Mouse (Mus musculus) hindbrain, embryonic 15.5 days (tissue): Measurements from ENCODE around the gene Rhox1. TPM values are rescaled to one million over a fixed set of nuclear protein-coding genes. Genes with fewer than 3 reads are reported as not detected.
"Not testable (repeated sequence)": the region's sequence is repeated elsewhere in the genome, so short reads cannot be mapped to it uniquely, and the experiment has no call there.

Experiments used
- ATAC-seq: fragments of 200-750 bp; cut with Nextera tagmentation; 2 replicates; pipeline ENCODE4 v1.8.0; 2017; ENCODE audit warnings: low read depth, moderate number of reproducible peaks, moderate TSS enrichment; ENCODE audit not compliant: low FRiP score
- H3K27ac ChIP-seq: fragments of 300-500 bp; sonication (generic); replicated peaks from 2 replicates; pipeline ENCODE4 v1.5.1; 2015; ENCODE audit warnings: mild to moderate bottlenecking, inconsistent platforms
- H3K27me3 ChIP-seq: fragments of 300-500 bp; sonication (generic); 2 replicates; pipeline ENCODE4 v1.6.1; 2015; ENCODE audit warnings: control low read depth, inconsistent platforms
- H3K36me3 ChIP-seq: fragments of 300-500 bp; sonication (generic); 2 replicates; pipeline ENCODE4 v1.6.1; 2015; ENCODE audit warnings: control low read depth, inconsistent platforms
- H3K4me1 ChIP-seq: fragments of 300-500 bp; sonication (generic); replicated peaks from 2 replicates; pipeline ENCODE4 v1.6.1; 2015; ENCODE audit warnings: control low read depth, inconsistent platforms
- H3K4me2 ChIP-seq: fragments of 300-500 bp; sonication (generic); 2 replicates; pipeline ENCODE4 v1.6.1; 2015; ENCODE audit warnings: moderate library complexity, mild to moderate bottlenecking, inconsistent platforms
- H3K4me3 ChIP-seq: fragments of 300-500 bp; sonication (generic); 2 replicates; pipeline ENCODE4 v1.5.1; 2015; ENCODE audit warnings: mild to moderate bottlenecking, inconsistent platforms
- H3K9ac ChIP-seq: fragments of 300-500 bp; sonication (generic); 2 replicates; pipeline ENCODE4 v1.6.1; 2015; ENCODE audit warnings: inconsistent platforms
- H3K9me3 ChIP-seq: fragments of 300-500 bp; sonication (generic); 2 replicates; pipeline ENCODE4 v1.6.1; 2016; ENCODE audit warnings: control low read depth, inconsistent platforms
- WGBS: fragments of 180-500 bp; shearing (Covaris S2); methylation state at CpG from one replicate; pipeline ENCODE4 v1.1.7; 2015; 5-methylcytosine and 5-hydroxymethylcytosine counted together
- polyA plus RNA-seq: library from polyadenylated mRNA; unstranded; fragments of >200 nt; fragmentation: Nextera tagmentation; extraction: Ambion mirVana; gene quantifications from 2 replicates; pipeline ENCODE4 v1.2.1, GENCODE M21; 2015

The Rhox1 gene
- not detected in 2 replicates for polyA plus RNA-seq

- not testable (repeated sequence) for H3K4me3 ChIP-seq, H3K9ac ChIP-seq, H3K4me1 ChIP-seq, H3K27me3 ChIP-seq, H3K27ac ChIP-seq, H3K4me2 ChIP-seq, H3K36me3 ChIP-seq, ATAC-seq, H3K9me3 ChIP-seq
- WGBS = 70% methylated on average over 1 of the region's 1 CpGs
Observed at GRCm38 (mm10) chrX:37222158-37222557, at the start of gene Rhox1. Gene Rhox1, minus strand, starts transcription at chrX:37222258.

- H3K27ac ChIP-seq, H3K9ac ChIP-seq, H3K4me3 ChIP-seq, H3K4me2 ChIP-seq, H3K9me3 ChIP-seq, H3K36me3 ChIP-seq, H3K4me1 ChIP-seq, H3K27me3 ChIP-seq, ATAC-seq: not testable (repeated sequence)
- WGBS = 98% methylated on average over 11 of the region's 19 CpGs
Observed at GRCm38 (mm10) chrX:37265038-37265437, 43.0 kb upstream of the Rhox1 start, which contains the start of gene Rhox4a. Gene Rhox4a, plus strand, starts transcription at chrX:37265338.

- WGBS = 100% methylated on average over 1 of the region's 3 CpGs
- H3K4me1 ChIP-seq = not testable (repeated sequence)
Observed at GRCm38 (mm10) chrX:37249619-37250018, 27.6 kb upstream of the Rhox1 start, which contains the start of gene Rhox3a. Gene Rhox3a, plus strand, starts transcription at chrX:37249919.

GRCm38 (mm10) chrX:37244676-37245075 is 22.6 kb upstream of the Rhox1 start, which contains the start of gene Rhox2a:
Gene Rhox2a, plus strand, starts transcription at chrX:37244976.
- not testable (repeated sequence) for H3K9me3 ChIP-seq, H3K4me2 ChIP-seq, H3K4me1 ChIP-seq, ATAC-seq, H3K4me3 ChIP-seq, H3K9ac ChIP-seq, H3K27ac ChIP-seq, H3K36me3 ChIP-seq, H3K27me3 ChIP-seq
- 100% methylated on average over 2 of the region's 9 CpGs for WGBS

More at GRCm38 (mm10) chrX:37249619-37250018, 27.6 kb upstream of the Rhox1 start, which contains the start of gene Rhox3a:
- H3K9ac ChIP-seq, H3K9me3 ChIP-seq, H3K27ac ChIP-seq, H3K4me3 ChIP-seq, H3K27me3 ChIP-seq, H3K36me3 ChIP-seq, H3K4me2 ChIP-seq, ATAC-seq: not testable (repeated sequence)

GRCm38 (mm10) chrX:37210941-37211340 is 11.1 kb downstream of the Rhox1 start, which contains the start of gene Gm9:
Gene Gm9, minus strand, starts transcription at chrX:37211041.
- Histone ChIP-seq H3K27ac (no peak within 1 kb of the TSS), H3K27me3 (no peaks in the 10 kb centered on the region), H3K36me3 (no peaks in the 10 kb centered on the region), H3K4me2 (no peak within 1 kb of the TSS), H3K4me3 (no peak within 1 kb of the TSS), H3K9ac (no peak within 1 kb of the TSS), H3K9me3 (no peaks in the 10 kb centered on the region), H3K4me1 (no peaks in the 10 kb centered on the region)
- no peak for ATAC-seq
- WGBS = 89% methylated on average over 10 of the region's 10 CpGs

GRCm38 (mm10) chrX:37198676-37199075 is 23.4 kb downstream of the Rhox1 start:
- no peaks in the 10 kb centered on the region for H3K27me3 ChIP-seq
- no peaks in the 10 kb centered on the region for H3K4me1 ChIP-seq
- no peak overlapping the region for H3K9ac ChIP-seq
- no peak overlapping the region for H3K27ac ChIP-seq
- no peak overlapping the region for H3K4me2 ChIP-seq
- WGBS = 72% methylated on average over 8 of the region's 8 CpGs
- no peaks in the 10 kb centered on the region for H3K36me3 ChIP-seq
- H3K9me3 ChIP-seq = no peaks in the 10 kb centered on the region
- no peak for ATAC-seq
- no peak overlapping the region for H3K4me3 ChIP-seq

- WGBS = 28% methylated on average over 28 of the region's 28 CpGs
- Histone ChIP-seq H3K4me2 (peak overlapping the region; percentile 56), H3K27ac (peak overlapping the region; percentile 86), H3K9ac (peak overlapping the region; percentile 50), H3K4me1 (peaks cover 9% of the 10 kb centered on the region), H3K36me3 (no peaks in the 10 kb centered on the region), H3K9me3 (no peaks in the 10 kb centered on the region), H3K4me3 (peak overlapping the region; percentile 62), H3K27me3 (no peaks in the 10 kb centered on the region)
- ATAC-seq = peak; percentile 43; the same call in 1 of the 2 replicates
Observed at GRCm38 (mm10) chrX:37191744-37192379, 30.2 kb downstream of the Rhox1 start.

GRCm38 (mm10) chrX:37191105-37191743 is 30.8 kb downstream of the Rhox1 start, which contains the start of the genes Ndufa1 and Rnf113a1:
Gene Ndufa1, minus strand, starts transcription at chrX:37191163.
Gene Rnf113a1, plus strand, starts transcription at chrX:37191245.
- Histone ChIP-seq H3K36me3 (no peaks in the 10 kb centered on the region), H3K27ac (peak within 1 kb of the TSS; percentile 86), H3K9ac (peak within 1 kb of the TSS; percentile 50), H3K9me3 (no peaks in the 10 kb centered on the region), H3K27me3 (no peaks in the 10 kb centered on the region), H3K4me2 (peak within 1 kb of the TSS; percentile 56), H3K4me1 (peaks cover 9% of the 10 kb centered on the region), H3K4me3 (peak within 1 kb of the TSS; percentile 62)
- peak; percentile 92 for ATAC-seq
- 21% methylated on average over 62 of the region's 63 CpGs for WGBS

- H3K27me3 ChIP-seq = no peaks in the 10 kb centered on the region
- peak overlapping the region; percentile 62 for H3K4me3 ChIP-seq
- ATAC-seq = no peak
- H3K4me2 ChIP-seq = peak overlapping the region; percentile 56
- H3K9me3 ChIP-seq = no peaks in the 10 kb centered on the region
- no peaks in the 10 kb centered on the region for H3K36me3 ChIP-seq
- WGBS = 25% methylated on average over 20 of the region's 20 CpGs
- H3K9ac ChIP-seq = peak overlapping the region; percentile 50
- H3K27ac ChIP-seq = peak overlapping the region; percentile 86
- peaks cover 9% of the 10 kb centered on the region for H3K4me1 ChIP-seq
Observed at GRCm38 (mm10) chrX:37190755-37191104, 31.3 kb downstream of the Rhox1 start.

GRCm38 (mm10) chrX:37184401-37184800 is 37.7 kb downstream of the Rhox1 start:
- ATAC-seq, H3K27me3 ChIP-seq, H3K36me3 ChIP-seq, H3K4me3 ChIP-seq, H3K9ac ChIP-seq, H3K27ac ChIP-seq, H3K4me1 ChIP-seq, H3K9me3 ChIP-seq, H3K4me2 ChIP-seq: not testable (repeated sequence)
- 74% methylated on average over 8 of the region's 8 CpGs for WGBS

GRCm38 (mm10) chrX:37168742-37169141 is 53.3 kb downstream of the Rhox1 start, which contains the start of gene Akap14:
Gene Akap14, minus strand, starts transcription at chrX:37168842.
- no peak within 1 kb of the TSS for H3K4me2 ChIP-seq

GRCm38 (mm10) chrX:37167085-37167484 is 55.0 kb downstream of the Rhox1 start:
- Histone ChIP-seq H3K36me3 (no peaks in the 10 kb centered on the region), H3K27me3 (no peaks in the 10 kb centered on the region), H3K4me1 (no peaks in the 10 kb centered on the region), H3K4me2 (no peak overlapping the region), H3K4me3 (no peak overlapping the region), H3K27ac (no peak overlapping the region), H3K9me3 (no peaks in the 10 kb centered on the region), H3K9ac (no peak overlapping the region)
- no peak for ATAC-seq
- 27% methylated on average over 3 of the region's 3 CpGs for WGBS

More at GRCm38 (mm10) chrX:37168742-37169141, 53.3 kb downstream of the Rhox1 start, which contains the start of gene Akap14:
- no peaks in the 10 kb centered on the region for H3K4me1 ChIP-seq
- no peak within 1 kb of the TSS for H3K27ac ChIP-seq
- 0 out of 2 replicates have a peak, but pooled peaks have one; percentile 38 for ATAC-seq
- H3K9ac ChIP-seq = no peak within 1 kb of the TSS
- H3K36me3 ChIP-seq = no peaks in the 10 kb centered on the region
- no peaks in the 10 kb centered on the region for H3K9me3 ChIP-seq
- H3K27me3 ChIP-seq = no peaks in the 10 kb centered on the region
- WGBS = 41% methylated on average over 5 of the region's 5 CpGs
- H3K4me3 ChIP-seq = no peak within 1 kb of the TSS
